Mouse (Mus musculus): ENCODE measurements around the gene Borcs5. TPM values are rescaled to one million over a fixed set of nuclear protein-coding genes. Genes with fewer than 3 reads are reported as not detected.

Gene Borcs5
- total RNA-seq, 2 experiments from 2014 or later: 2.0 to 7.7 TPM

GRCm38 (mm10) chr6:134625431-134625830 is 13.9 kb upstream of the Borcs5 start:
- ATAC-seq (replicated peaks; ENCODE audit: low FRiP score, poor library complexity, severe bottlenecking): no peak

GRCm38 (mm10) chr6:134626564-134626963 is 12.7 kb upstream of the Borcs5 start:
- ATAC-seq (replicated peaks; ENCODE audit: low FRiP score, poor library complexity, severe bottlenecking): no peak

GRCm38 (mm10) chr6:134630447-134630846 is 8.9 kb upstream of the Borcs5 start:
- no peak for ATAC-seq (replicated peaks; ENCODE audit: low FRiP score, poor library complexity, severe bottlenecking)

GRCm38 (mm10) chr6:134631947-134632687 is 7.2 kb upstream of the Borcs5 start, which contains the start of gene Mansc1:
Gene Mansc1, minus strand, starts transcription at chr6:134632488.
- peak; percentile 37; the same call in 1 of the 2 replicates for ATAC-seq (replicated peaks; ENCODE audit: low FRiP score, poor library complexity, severe bottlenecking)

- ATAC-seq (replicated peaks; ENCODE audit: low FRiP score, poor library complexity, severe bottlenecking): no peak
Observed at GRCm38 (mm10) chr6:134632756-134633155, 6.6 kb upstream of the Borcs5 start.

- no peak for ATAC-seq (replicated peaks; ENCODE audit: low FRiP score, poor library complexity, severe bottlenecking)
Observed at GRCm38 (mm10) chr6:134633553-134633952, 5.8 kb upstream of the Borcs5 start.

- ATAC-seq (replicated peaks; ENCODE audit: low FRiP score, poor library complexity, severe bottlenecking): no peak
Observed at GRCm38 (mm10) chr6:134636476-134636875, 2.8 kb upstream of the Borcs5 start.

GRCm38 (mm10) chr6:134639900-134640299 is 590 bp downstream of the Borcs5 start:
- no peak for ATAC-seq (replicated peaks; ENCODE audit: low FRiP score, poor library complexity, severe bottlenecking)

- peak; percentile 97 for ATAC-seq (replicated peaks; ENCODE audit: low FRiP score, poor library complexity, severe bottlenecking)
Observed at GRCm38 (mm10) chr6:134640485-134641475, 1.5 kb downstream of the Borcs5 start.

GRCm38 (mm10) chr6:134641738-134642446 is 2.6 kb downstream of the Borcs5 start:
- 0 out of 2 replicates have a peak, but pooled peaks have one; percentile 12 for ATAC-seq (replicated peaks; ENCODE audit: low FRiP score, poor library complexity, severe bottlenecking)

- no peak for ATAC-seq (replicated peaks; ENCODE audit: low FRiP score, poor library complexity, severe bottlenecking)
Observed at GRCm38 (mm10) chr6:134643296-134643695, 4.0 kb downstream of the Borcs5 start.

- no peak for ATAC-seq (replicated peaks; ENCODE audit: low FRiP score, poor library complexity, severe bottlenecking)
Observed at GRCm38 (mm10) chr6:134646835-134647234, 7.5 kb downstream of the Borcs5 start.

GRCm38 (mm10) chr6:134647621-134648020 is 8.3 kb downstream of the Borcs5 start:
- ATAC-seq (replicated peaks; ENCODE audit: low FRiP score, poor library complexity, severe bottlenecking): no peak

- no peak for ATAC-seq (replicated peaks; ENCODE audit: low FRiP score, poor library complexity, severe bottlenecking)
Observed at GRCm38 (mm10) chr6:134648356-134648755, 9.0 kb downstream of the Borcs5 start.

GRCm38 (mm10) chr6:134656527-134656926 is 17.2 kb downstream of the Borcs5 start:
- ATAC-seq (replicated peaks; ENCODE audit: low FRiP score, poor library complexity, severe bottlenecking): no peak

GRCm38 (mm10) chr6:134659108-134659958 is 20.0 kb downstream of the Borcs5 start:
- peak; percentile 77 for ATAC-seq (replicated peaks; ENCODE audit: low FRiP score, poor library complexity, severe bottlenecking)

- ATAC-seq (replicated peaks; ENCODE audit: low FRiP score, poor library complexity, severe bottlenecking): no peak
Observed at GRCm38 (mm10) chr6:134660714-134661406, 21.6 kb downstream of the Borcs5 start.

- no peak for ATAC-seq (replicated peaks; ENCODE audit: low FRiP score, poor library complexity, severe bottlenecking)
Observed at GRCm38 (mm10) chr6:134664573-134664972, 25.3 kb downstream of the Borcs5 start.

All from erythroblast, adult 5-6 weeks (primary cell).